Comparison of ENCODE assay signal across 11 mouse cellular contexts in the genomic region with DNA sequence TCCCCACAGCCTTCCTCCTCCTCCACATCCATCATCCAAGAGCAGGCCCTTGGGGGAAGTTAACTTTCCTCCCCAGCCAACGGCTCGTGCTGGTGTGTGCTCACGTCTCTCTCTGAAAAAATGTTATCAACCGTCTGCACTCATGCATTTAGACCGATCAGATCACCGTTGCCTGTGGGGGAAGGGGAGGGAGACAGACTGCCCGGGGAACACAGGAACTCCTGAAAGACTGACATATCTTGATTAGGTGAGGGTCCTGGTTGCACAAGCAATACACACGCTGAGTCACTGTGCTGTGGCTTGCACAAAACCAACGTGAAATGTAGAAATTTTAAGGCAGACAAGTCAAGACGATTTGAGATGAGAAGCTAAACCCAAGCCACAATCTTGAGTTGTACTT. TPM values are rescaled to one million over a fixed set of nuclear protein-coding genes. Genes with fewer than 3 reads are reported as not detected.
A peak's percentile ranks its signal among the peaks of the same experiment; 100 is the strongest.
DNase-seq lines count a peak whose midpoint lies in the region; ATAC-seq lines count a peak whose summit lies in the region.
"Had no signal": no experiment of that assay in that cellular context is flagged by ENCODE, and none has a peak within 500 bp of the region (broad histone marks: within the 10 kb centered on the region; RNA-seq: fewer than 3 reads in every experiment).

No protein-coding gene starts in this region.

- peak; percentile 92 for ATAC-seq in granulocyte monocyte progenitor cell, adult 5-6 weeks (replicated peaks; ENCODE audit: poor library complexity, severe bottlenecking)
- ATAC-seq in megakaryocyte-erythroid progenitor cell, adult 5-6 weeks (replicated peaks; ENCODE audit: low FRiP score, low TSS enrichment, poor library complexity, severe bottlenecking): peak; percentile 82

- DNase-seq in kidney, adult 18-20 months: peak; percentile 57
- DNase-seq in kidney, postnatal 10 days: no peak
- peak; percentile 95 for DNase-seq in MEL-GATA-1-ER (ENCODE audit: extremely low read depth, low read depth)
- no peak for DNase-seq in frontal cortex, adult 2 months (ENCODE audit: extremely low spot score in 1 of 2, low spot score in 1 of 2)
- no peak for DNase-seq in adrenal gland, adult (ENCODE audit: inconsistent age in 2 of 2, low spot score in 1 of 2)
- DNase-seq in gastrocnemius, adult 18-20 months (ENCODE audit: low spot score): no peak
- DNase-seq: lung, postnatal 36 days had no signal

RNA-seq across cellular contexts. Expression of gene Adgrg1, which starts 9.7 kb away (rescaled TPM):
- 115 and 208 TPM in 2 replicates for total RNA-seq in granulocyte monocyte progenitor cell, adult 5-6 weeks (2014; fragmentation: Nextera tagmentation)
- total RNA-seq in granulocyte monocyte progenitor cell, adult 5-6 weeks (2017): 50.3 and 50.9 TPM in 2 replicates
- 150 and 156 TPM in 2 replicates for total RNA-seq in megakaryocyte-erythroid progenitor cell, adult 5-6 weeks (2014; fragmentation: Nextera tagmentation)
- total RNA-seq in megakaryocyte-erythroid progenitor cell, adult 5-6 weeks (2017): 85.4 and 123 TPM in 2 replicates
- 127 and 147 TPM in 2 replicates for polyA plus RNA-seq in frontal cortex, adult 2 months (2012; rRNA removed)
- 10 to 100 TPM; 19.8 to 24.3 TPM for total RNA-seq in gastrocnemius, adult 18-20 months (2021)

RNA-seq across cellular contexts. Expression of gene Adgrg5, which starts 41.3 kb away (rescaled TPM):
- not detected in 2 replicates for total RNA-seq in granulocyte monocyte progenitor cell, adult 5-6 weeks (2014; fragmentation: Nextera tagmentation)
- not detected in 2 replicates for total RNA-seq in granulocyte monocyte progenitor cell, adult 5-6 weeks (2017)
- 0.69 and 1.4 TPM in 2 replicates for total RNA-seq in megakaryocyte-erythroid progenitor cell, adult 5-6 weeks (2014; fragmentation: Nextera tagmentation)
- total RNA-seq in megakaryocyte-erythroid progenitor cell, adult 5-6 weeks (2017): 0.30 and 1.8 TPM in 2 replicates
- 0.04 and 0.06 TPM in 2 replicates for polyA plus RNA-seq in frontal cortex, adult 2 months (2012; rRNA removed)
- total RNA-seq in gastrocnemius, adult 18-20 months (2021): not detected
- total RNA-seq: left cerebral cortex, postnatal 36 days had no signal

RNA-seq across cellular contexts. Expression of gene Ccdc102a, which starts 46.9 kb away (rescaled TPM):
- not detected in 2 replicates for total RNA-seq in granulocyte monocyte progenitor cell, adult 5-6 weeks (2014; fragmentation: Nextera tagmentation)
- 0.34 and 1.5 TPM in 2 replicates for total RNA-seq in granulocyte monocyte progenitor cell, adult 5-6 weeks (2017)
- total RNA-seq in megakaryocyte-erythroid progenitor cell, adult 5-6 weeks (2014; fragmentation: Nextera tagmentation): not detected in 2 replicates
- 0.85 and 1.1 TPM in 2 replicates for total RNA-seq in megakaryocyte-erythroid progenitor cell, adult 5-6 weeks (2017)
- 2.9 and 3.1 TPM in 2 replicates for polyA plus RNA-seq in frontal cortex, adult 2 months (2012; rRNA removed)
- 1 to 10 TPM; 2.5 to 5.3 TPM for total RNA-seq in gastrocnemius, adult 18-20 months (2021)

RNA-seq across cellular contexts. Expression of gene Adgrg3, which starts 52.7 kb away (rescaled TPM):
- total RNA-seq in granulocyte monocyte progenitor cell, adult 5-6 weeks (2014; fragmentation: Nextera tagmentation): 142 and 175 TPM in 2 replicates
- total RNA-seq in granulocyte monocyte progenitor cell, adult 5-6 weeks (2017): 170 and 173 TPM in 2 replicates
- total RNA-seq in megakaryocyte-erythroid progenitor cell, adult 5-6 weeks (2014; fragmentation: Nextera tagmentation): 30.9 and 44.1 TPM in 2 replicates
- 20.4 and 46.4 TPM in 2 replicates for total RNA-seq in megakaryocyte-erythroid progenitor cell, adult 5-6 weeks (2017)
- 0.54 and 0.59 TPM in 2 replicates for polyA plus RNA-seq in frontal cortex, adult 2 months (2012; rRNA removed)
- total RNA-seq in gastrocnemius, adult 18-20 months (2021): under 1 TPM; 0.26 to 0.80 TPM
- total RNA-seq: CH12.LX had no signal

Comparison
In these comparisons a context has a peak if more than half of its experiments do, and no peak if none do; other contexts are left out.
1. DNase-seq: peak in kidney, adult 18-20 months (single experiment) and MEL-GATA-1-ER (single experiment); none in kidney, postnatal 10 days (single experiment), frontal cortex, adult 2 months (0 of 2), adrenal gland, adult (0 of 2) and gastrocnemius, adult 18-20 months (single experiment).